Mouse (Mus musculus) myocyte (in vitro differentiated cells): ENCODE results near the gene Gm43638.
"Not testable (repeated sequence)": the region's sequence is repeated elsewhere in the genome, so short reads cannot be mapped to it uniquely, and the experiment has no call there.

ENCODE experiments used
- CEBPB ChIP-seq: IDR thresholded peaks from 2 replicates; pipeline ENCODE4 v1.6.1; 2011; ENCODE audit warnings: mild to moderate bottlenecking, moderate library complexity; ENCODE audit not compliant: poor library complexity, insufficient read depth, severe bottlenecking
- MAX ChIP-seq: IDR thresholded peaks from one replicate; pipeline ENCODE4 v1.6.1; 2011; ENCODE audit warnings: low read depth, mild to moderate bottlenecking, control low read depth
- MYOD1 ChIP-seq, 3 experiments: IDR thresholded peaks; one replicate each; pipeline ENCODE4 v1.6.1; 2011; ENCODE audit warnings: control low read depth in 2 of 3, low read depth in 2 of 3, mild to moderate bottlenecking in 2 of 3, moderate library complexity in 1 of 3; ENCODE audit not compliant: insufficient read length in 2 of 3, control insufficient read depth in 1 of 3
- MYOG ChIP-seq, 3 experiments: IDR thresholded peaks; one replicate each; pipeline ENCODE4 v1.6.1; 2011; ENCODE audit warnings: control low read depth in 2 of 3, low read depth in 2 of 3, mild to moderate bottlenecking in 2 of 3; ENCODE audit not compliant: insufficient read length in 2 of 3, control insufficient read depth in 1 of 3, insufficient read depth in 1 of 3
- POLR2A ChIP-seq: IDR thresholded peaks from one replicate; pipeline ENCODE4 v1.6.1; 2011; ENCODE audit warnings: low read depth, mild to moderate bottlenecking, control low read depth, moderate library complexity; ENCODE audit not compliant: insufficient read length
- POLR2AphosphoS2 ChIP-seq: IDR thresholded peaks from one replicate; pipeline ENCODE4 v1.6.1; 2011; ENCODE audit warnings: low read depth, control low read depth; ENCODE audit not compliant: insufficient read length
- SRF ChIP-seq: IDR thresholded peaks from one replicate; pipeline ENCODE4 v1.6.1; 2011; ENCODE audit warnings: low read depth; ENCODE audit not compliant: control insufficient read depth, insufficient read length
- TCF12 ChIP-seq: IDR thresholded peaks from one replicate; pipeline ENCODE4 v1.6.1; 2011; ENCODE audit warnings: mild to moderate bottlenecking, control low read depth; ENCODE audit not compliant: poor library complexity, insufficient read depth, severe bottlenecking
- TCF3 ChIP-seq: IDR thresholded peaks from one replicate; pipeline ENCODE4 v1.6.1; 2011; ENCODE audit warnings: low read depth, control low read depth; ENCODE audit not compliant: insufficient read length
- USF1 ChIP-seq: IDR thresholded peaks from one replicate; pipeline ENCODE4 v1.6.1; 2011; ENCODE audit warnings: low read depth, mild to moderate bottlenecking, control low read depth, moderate library complexity

DNA sequence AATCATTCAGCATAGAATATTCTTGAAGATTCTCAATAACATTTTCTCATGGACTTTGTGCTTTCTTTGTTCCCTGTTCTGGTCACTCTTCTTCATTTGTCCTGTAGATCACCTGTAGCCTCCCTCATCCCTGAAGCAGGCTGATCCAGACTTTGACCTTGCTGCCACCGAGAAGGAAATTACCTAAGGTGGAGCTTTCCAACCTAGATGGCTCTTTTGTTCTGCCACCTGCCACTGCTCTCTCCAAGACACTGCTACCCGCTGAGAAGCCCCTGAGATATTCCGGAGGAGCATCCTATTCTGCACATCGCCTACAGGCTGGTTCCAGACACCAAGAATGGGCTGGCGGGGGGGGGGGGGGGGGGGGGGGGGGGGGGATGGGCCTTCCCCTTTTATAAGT lies 34.1 kb downstream of the Gm43638 start:
- TF ChIP-seq USF1; POLR2A; MAX; TCF3; CEBPB; MYOD1 (IDR thresholded peaks at IDR 0.05; ENCODE audit: control insufficient read depth in 1 of 3, insufficient read length in 2 of 3, low read depth in 2 of 3); TCF12; SRF; MYOG (IDR thresholded peaks at IDR 0.05; ENCODE audit: control insufficient read depth in 1 of 3, insufficient read depth in 1 of 3, insufficient read length in 2 of 3, low read depth in 2 of 3); POLR2AphosphoS2: not testable (repeated sequence)
